Mouse (Mus musculus): ENCODE measurements around the gene Prdm11. TPM values are rescaled to one million over a fixed set of nuclear protein-coding genes. Genes with fewer than 3 reads are reported as not detected.
A peak's percentile ranks its signal among the peaks of the same experiment; 100 is the strongest.

Gene Prdm11
- total RNA-seq, 2 experiments from 2014 or later, result 24.9 to 25.9 TPM

DNA sequence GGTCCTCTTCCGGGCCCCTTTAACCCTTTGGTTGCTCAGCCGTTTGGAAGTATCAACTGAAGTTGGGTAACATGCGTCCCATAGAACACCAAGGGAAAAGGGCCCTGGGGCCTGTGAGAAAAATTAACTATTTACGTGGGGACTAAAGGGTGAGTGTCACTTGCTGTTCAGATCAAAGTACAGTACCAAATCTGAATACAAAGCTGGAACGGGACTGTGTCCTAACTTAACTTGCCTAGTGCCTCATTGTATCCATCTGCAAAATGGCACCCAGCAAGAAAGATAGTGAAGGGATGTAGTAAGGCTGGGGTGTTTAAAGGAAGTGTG lies 505 bp upstream of the Prdm11 start:
- DNase-seq (ENCODE audit: low spot score in 2 of 2), result no peak

DNA sequence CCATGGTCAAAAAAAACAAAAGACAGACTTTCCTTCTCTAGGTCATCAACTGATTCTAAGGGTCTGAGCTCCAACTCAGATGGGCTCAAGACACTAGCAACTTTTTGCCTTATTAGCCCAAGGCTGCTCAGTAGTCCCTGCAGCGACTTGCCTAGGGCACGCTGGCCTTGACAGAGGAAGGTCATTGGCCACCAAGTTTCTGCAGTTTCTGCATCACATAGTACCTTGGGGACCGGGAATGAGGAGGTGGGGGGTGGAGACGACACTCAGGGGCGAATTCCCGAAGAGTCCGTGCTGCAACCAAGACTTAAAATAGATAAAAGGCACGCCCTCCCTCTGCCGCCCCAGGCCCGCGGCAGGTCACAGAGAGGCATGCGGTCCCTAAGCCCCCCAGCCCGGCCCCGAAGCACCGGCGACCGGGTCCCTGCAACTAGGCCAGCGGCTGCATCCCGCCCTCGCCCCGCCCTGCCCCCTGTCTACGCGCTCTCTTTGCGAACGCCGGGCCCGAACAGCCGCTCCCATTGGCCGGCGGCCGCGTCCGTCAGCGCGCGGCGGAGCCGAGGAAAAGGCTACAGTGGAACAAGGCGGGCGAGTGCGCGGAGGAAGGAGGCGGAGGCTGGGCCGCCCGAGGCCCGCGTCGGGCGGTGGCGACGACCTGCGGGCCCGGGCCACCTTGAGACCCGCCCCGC lies 694 bp downstream of the Prdm11 start:
- peak; percentile 93 to 97 for DNase-seq (ENCODE audit: low spot score in 2 of 2)

DNA sequence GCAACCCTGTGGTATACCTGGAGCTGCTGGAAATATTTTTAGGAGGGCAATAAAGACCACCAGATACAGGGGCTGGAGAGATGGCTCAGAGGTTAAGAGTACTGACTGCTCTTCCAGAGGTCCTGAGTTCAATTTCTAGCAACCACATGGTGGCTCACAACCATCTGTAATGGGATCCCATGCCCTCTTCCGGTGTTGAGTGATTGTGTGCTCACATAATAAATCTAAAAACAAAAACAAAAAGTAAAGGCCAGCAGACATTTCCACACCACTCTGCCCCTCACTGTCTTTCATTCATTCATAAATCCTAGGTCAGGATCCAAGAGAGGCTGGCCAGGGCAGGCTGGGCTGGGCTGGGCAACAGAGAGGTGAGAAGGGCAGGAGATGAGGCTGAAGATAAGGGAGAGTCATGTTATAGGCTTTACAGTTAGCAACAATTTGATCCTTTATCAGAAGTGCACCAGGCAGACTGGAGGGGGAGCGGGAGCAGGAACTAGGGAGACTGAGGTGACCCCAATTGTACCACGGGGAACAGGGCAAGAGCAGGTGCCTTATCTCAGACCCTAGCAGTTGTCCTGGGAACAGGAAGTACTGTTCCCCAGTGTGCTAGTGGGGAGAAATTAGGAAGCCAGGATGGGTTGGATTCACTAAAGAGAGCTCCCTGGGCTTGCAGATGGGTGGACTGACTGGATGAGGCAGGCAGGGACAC lies 2.4 kb downstream of the Prdm11 start:
- DNase-seq (ENCODE audit: low spot score in 2 of 2), result no peak

- no peak for DNase-seq (ENCODE audit: low spot score in 2 of 2)
Observed at GRCm38 (mm10) chr2:93041470-93041869, 4.5 kb downstream of the Prdm11 start.

DNA sequence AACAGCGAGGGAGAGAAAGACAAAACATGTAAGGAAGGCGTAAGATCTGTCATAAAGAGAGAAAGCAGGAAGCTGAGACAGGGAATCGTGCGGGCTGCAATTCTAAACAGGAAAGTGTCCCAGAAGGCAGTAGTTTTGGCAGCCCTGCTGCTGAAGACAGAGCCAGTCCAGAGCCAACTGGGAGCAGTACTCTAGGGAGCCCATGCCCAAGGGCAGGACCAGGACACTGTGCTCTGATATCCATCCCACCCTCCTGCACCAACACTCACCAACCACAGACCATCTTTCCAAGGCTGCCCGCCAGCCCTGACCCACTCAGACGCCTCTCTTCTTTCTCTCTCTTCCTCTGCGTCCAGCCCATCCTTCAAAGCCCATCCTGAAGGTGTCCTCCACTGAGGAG lies 5.1 kb downstream of the Prdm11 start:
- no peak for DNase-seq (ENCODE audit: low spot score in 2 of 2)

GRCm38 (mm10) chr2:93039706-93040105 lies 6.3 kb downstream of the Prdm11 start:
- DNase-seq (ENCODE audit: low spot score in 2 of 2), result no peak

- DNase-seq (ENCODE audit: low spot score in 2 of 2), result no peak
Observed at GRCm38 (mm10) chr2:93039043-93039442, 6.9 kb downstream of the Prdm11 start.

GRCm38 (mm10) chr2:93035631-93036030 lies 10.3 kb downstream of the Prdm11 start:
- DNase-seq (ENCODE audit: low spot score in 2 of 2), result no peak

- DNase-seq (ENCODE audit: low spot score in 2 of 2), result peak in 1 of 2 experiments; percentile 45
Observed at GRCm38 (mm10) chr2:93032651-93033050, 13.3 kb downstream of the Prdm11 start.

GRCm38 (mm10) chr2:93032049-93032448 lies 13.9 kb downstream of the Prdm11 start:
- peak; percentile 36 to 43 for DNase-seq (ENCODE audit: low spot score in 2 of 2)

DNA sequence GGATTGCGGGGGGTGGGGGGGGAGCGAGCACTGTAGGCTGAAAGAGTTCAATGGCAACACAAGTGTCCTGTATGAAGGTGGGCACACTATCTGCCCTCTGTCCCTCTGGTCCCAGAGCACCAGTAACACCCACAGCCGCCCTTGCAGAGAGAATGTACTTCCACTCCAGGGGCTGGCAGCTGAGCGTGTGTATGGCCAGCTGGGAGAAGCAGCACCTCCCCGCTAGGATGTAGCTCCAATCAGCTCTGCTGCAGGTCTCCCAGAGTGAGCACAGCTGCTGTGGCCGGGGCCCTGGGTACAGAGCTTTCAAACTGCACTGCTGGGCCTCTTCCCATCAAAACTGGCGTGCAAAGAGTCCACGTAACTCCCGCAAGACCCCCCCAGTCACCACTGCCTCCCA lies 14.9 kb downstream of the Prdm11 start:
- DNase-seq (ENCODE audit: low spot score in 2 of 2), result no peak

GRCm38 (mm10) chr2:93030101-93030500 lies 15.9 kb downstream of the Prdm11 start:
- DNase-seq (ENCODE audit: low spot score in 2 of 2), result no peak

- no peak for DNase-seq (ENCODE audit: low spot score in 2 of 2)
Observed at GRCm38 (mm10) chr2:93029267-93030060, 16.5 kb downstream of the Prdm11 start.

- no peak for DNase-seq (ENCODE audit: low spot score in 2 of 2)
Observed at GRCm38 (mm10) chr2:93028865-93029264, 17.1 kb downstream of the Prdm11 start.

DNA sequence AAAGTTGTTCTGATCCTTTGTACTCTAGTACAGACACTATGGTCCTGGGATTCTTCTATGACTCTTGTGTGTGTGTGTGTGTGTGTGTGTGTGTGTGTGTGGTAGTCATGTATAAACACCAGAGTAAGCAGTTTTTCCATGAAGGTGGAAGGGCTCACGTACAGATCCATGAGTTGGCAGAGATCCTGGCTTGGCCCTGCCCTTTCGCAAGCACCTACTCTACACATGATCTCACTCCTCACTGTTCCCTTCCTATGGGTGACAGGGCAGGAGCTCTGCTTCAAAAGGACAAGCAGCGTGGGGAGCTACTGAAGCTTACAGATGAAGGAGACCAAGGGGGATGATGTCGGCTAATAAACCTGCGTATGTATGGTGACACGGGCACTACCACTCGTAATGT lies 18.3 kb downstream of the Prdm11 start:
- no peak for DNase-seq (ENCODE audit: low spot score in 2 of 2)

GRCm38 (mm10) chr2:93024431-93024830 lies 21.5 kb downstream of the Prdm11 start:
- DNase-seq (ENCODE audit: low spot score in 2 of 2), result no peak

GRCm38 (mm10) chr2:93018854-93019253 lies 27.1 kb downstream of the Prdm11 start:
- DNase-seq (ENCODE audit: low spot score in 2 of 2), result peak; percentile 43 to 64

DNA sequence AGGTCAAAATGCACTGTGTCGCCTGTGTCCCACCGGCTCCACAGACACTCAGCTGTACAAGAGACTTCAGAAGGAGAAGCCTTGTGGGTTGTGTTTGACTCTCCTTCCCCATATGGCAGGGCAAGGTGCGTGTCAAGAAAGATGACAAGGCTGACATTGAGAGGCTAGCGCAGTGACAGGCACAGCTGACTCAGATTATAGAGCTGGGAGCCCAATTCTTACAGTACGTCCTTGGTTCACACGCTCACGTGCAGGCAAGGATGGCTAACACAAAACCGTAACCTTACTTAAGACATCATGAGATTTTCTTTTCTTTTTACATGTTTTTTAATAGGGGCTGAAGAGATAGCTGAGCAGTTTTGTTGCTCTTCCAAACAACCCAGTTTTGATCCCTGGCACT lies 28.8 kb downstream of the Prdm11 start:
- no peak for DNase-seq (ENCODE audit: low spot score in 2 of 2)

- peak; percentile 29 to 39 for DNase-seq (ENCODE audit: low spot score in 2 of 2)
Observed at GRCm38 (mm10) chr2:93015041-93015440, 30.9 kb downstream of the Prdm11 start.

DNA sequence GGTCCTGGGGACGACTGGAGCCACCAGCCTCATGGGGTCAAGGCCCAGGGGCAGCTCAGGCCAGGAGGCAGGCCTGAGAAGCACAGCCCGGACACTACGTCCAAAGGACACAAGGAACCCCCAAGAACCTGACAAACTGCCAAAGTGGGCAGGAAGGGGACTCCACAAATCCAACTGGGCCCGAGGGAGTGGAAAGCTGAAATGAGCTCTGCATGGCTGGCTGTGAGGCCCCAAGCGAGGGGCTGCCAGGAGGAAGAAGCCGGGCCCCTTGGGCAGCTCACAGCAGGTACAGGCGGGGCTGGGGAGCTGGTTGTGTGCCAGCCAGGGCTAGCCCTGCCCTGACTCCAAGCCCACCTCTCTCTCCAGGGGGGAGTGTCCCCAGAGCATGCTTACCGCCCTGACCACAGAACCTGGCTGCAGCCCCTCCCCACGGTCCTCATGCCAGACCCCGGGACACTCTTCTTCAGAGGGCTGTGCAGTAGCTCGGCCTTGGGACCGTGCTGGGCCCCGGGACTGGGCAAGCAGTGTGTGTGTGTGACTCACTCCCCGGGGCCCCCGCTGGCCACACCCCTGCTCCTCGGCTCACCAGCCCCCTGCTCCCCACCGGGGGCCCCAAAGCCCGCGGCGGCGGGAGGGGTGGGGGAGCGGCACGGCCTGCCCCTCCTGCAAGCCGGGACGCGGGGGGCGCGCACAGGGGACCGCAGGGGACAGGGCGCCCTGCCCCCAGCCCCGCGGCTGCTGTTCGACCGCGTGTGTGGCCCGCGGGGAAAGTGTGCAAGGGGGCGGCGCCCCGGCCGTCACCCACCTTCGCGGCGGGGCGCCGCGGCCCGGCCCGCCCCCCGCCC lies 31.7 kb downstream of the Prdm11 start:
- no peak for DNase-seq (ENCODE audit: low spot score in 2 of 2)

DNA sequence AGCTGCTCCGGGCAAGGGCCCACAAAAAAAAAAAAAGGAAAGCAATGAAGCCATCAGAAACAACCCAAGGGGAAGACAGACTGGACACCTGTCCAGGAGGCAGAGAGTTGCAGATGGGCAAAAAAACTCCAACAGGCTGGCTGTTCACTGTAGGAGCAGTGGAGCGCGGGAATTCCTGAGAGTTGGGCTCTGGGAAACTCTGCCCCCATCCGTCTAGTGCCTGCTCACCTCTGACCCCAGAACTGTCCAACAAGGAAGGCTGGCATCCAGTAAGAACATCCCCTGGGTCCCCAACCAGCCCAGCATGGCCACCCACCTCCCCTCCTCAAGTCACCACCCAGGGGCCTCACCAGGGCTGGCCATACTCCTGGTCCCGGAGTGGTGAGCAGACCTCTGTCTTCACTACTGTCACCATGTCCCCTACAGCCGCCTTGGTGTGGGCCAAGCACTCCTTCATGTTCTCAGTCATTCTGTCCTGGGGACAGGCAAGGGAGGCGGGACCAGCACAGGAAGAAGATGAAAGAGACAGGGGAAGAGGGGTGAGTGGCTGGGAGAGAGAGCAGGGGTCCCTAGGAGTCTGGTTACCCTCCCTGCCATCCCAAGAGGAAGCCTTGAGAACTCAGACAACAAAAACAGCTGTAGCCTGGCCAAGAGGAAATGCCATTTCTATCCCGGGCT lies 32.4 kb downstream of the Prdm11 start:
- no peak for DNase-seq (ENCODE audit: low spot score in 2 of 2)

Measured in layer of hippocampus, postnatal 10 days (tissue).